Mouse (Mus musculus) splenic B cell, adult 2 months (primary cell): ENCODE measurements around the gene Serpinb1c.
"Not testable (repeated sequence)": the region's sequence is repeated elsewhere in the genome, so short reads cannot be mapped to it uniquely, and the experiment has no call there.

Experiments used
- DNase-seq: peaks from one replicate; pipeline ENCODE4 v3.0.0-alpha.2; 2011; ENCODE audit warnings: low read depth, low spot score
- H3K27me3 ChIP-seq: 2 replicates; pipeline ENCODE4 v1.6.1; 2012; ENCODE audit warnings: mild to moderate bottlenecking, low read length, moderate library complexity, mixed read lengths; ENCODE audit not compliant: control insufficient read depth, poor library complexity, insufficient read depth, severe bottlenecking
- H3K36me3 ChIP-seq: 2 replicates; pipeline ENCODE4 v1.6.1; 2012; ENCODE audit warnings: mild to moderate bottlenecking, low read length, moderate library complexity, mixed read lengths; ENCODE audit not compliant: control insufficient read depth, poor library complexity, insufficient read depth, severe bottlenecking

Gene Serpinb1c

GRCm38 (mm10) chr13:32898111-32898510 lies at the start of gene Serpinb1c:
Gene Serpinb1c, minus strand, starts transcription at chr13:32898211.
- H3K27me3 ChIP-seq, result no peaks in the 10 kb centered on the region
- H3K36me3 ChIP-seq, result no peaks in the 10 kb centered on the region
- no peak for DNase-seq

GRCm38 (mm10) chr13:32939191-32939590 lies 41.2 kb upstream of the Serpinb1c start:
- not testable (repeated sequence) for DNase-seq, H3K27me3 ChIP-seq, H3K36me3 ChIP-seq

GRCm38 (mm10) chr13:32938275-32938674 lies 40.3 kb upstream of the Serpinb1c start:
- DNase-seq, H3K27me3 ChIP-seq, H3K36me3 ChIP-seq: not testable (repeated sequence)

- DNase-seq, result peak; percentile 90
- Histone ChIP-seq H3K36me3 (no peaks in the 10 kb centered on the region), H3K27me3 (no peaks in the 10 kb centered on the region)
Observed at GRCm38 (mm10) chr13:32934706-32935381, 36.8 kb upstream of the Serpinb1c start.

GRCm38 (mm10) chr13:32929107-32929750 lies 31.2 kb upstream of the Serpinb1c start:
- Histone ChIP-seq H3K27me3 (no peaks in the 10 kb centered on the region), H3K36me3 (no peaks in the 10 kb centered on the region)
- DNase-seq, result peak; percentile 67

- no peak for DNase-seq
- Histone ChIP-seq H3K36me3 (no peaks in the 10 kb centered on the region), H3K27me3 (no peaks in the 10 kb centered on the region)
Observed at GRCm38 (mm10) chr13:32927241-32927640, 29.2 kb upstream of the Serpinb1c start.

GRCm38 (mm10) chr13:32926661-32927060 lies 28.6 kb upstream of the Serpinb1c start:
- no peaks in the 10 kb centered on the region for H3K27me3 ChIP-seq
- no peak for DNase-seq

GRCm38 (mm10) chr13:32924578-32925360 lies 26.8 kb upstream of the Serpinb1c start:
- Histone ChIP-seq H3K36me3 (no peaks in the 10 kb centered on the region), H3K27me3 (no peaks in the 10 kb centered on the region)
- DNase-seq, result no peak

More at GRCm38 (mm10) chr13:32926661-32927060, 28.6 kb upstream of the Serpinb1c start:
- H3K36me3 ChIP-seq, result no peaks in the 10 kb centered on the region

- Histone ChIP-seq H3K36me3 (no peaks in the 10 kb centered on the region), H3K27me3 (no peaks in the 10 kb centered on the region)
- no peak for DNase-seq
Observed at GRCm38 (mm10) chr13:32922622-32923021, 24.6 kb upstream of the Serpinb1c start.

- DNase-seq, result no peak
- no peaks in the 10 kb centered on the region for H3K27me3 ChIP-seq
- no peaks in the 10 kb centered on the region for H3K36me3 ChIP-seq
Observed at GRCm38 (mm10) chr13:32912770-32913380, 14.9 kb upstream of the Serpinb1c start.

- no peaks in the 10 kb centered on the region for H3K27me3 ChIP-seq
- DNase-seq, result peak; percentile 72
- no peaks in the 10 kb centered on the region for H3K36me3 ChIP-seq
Observed at GRCm38 (mm10) chr13:32908182-32908581, 10.2 kb upstream of the Serpinb1c start.

GRCm38 (mm10) chr13:32903211-32903873 lies 5.3 kb upstream of the Serpinb1c start:
- DNase-seq, result peak; percentile 91
- H3K27me3 ChIP-seq, result no peaks in the 10 kb centered on the region
- H3K36me3 ChIP-seq, result no peaks in the 10 kb centered on the region

GRCm38 (mm10) chr13:32902481-32903015 lies 4.5 kb upstream of the Serpinb1c start:
- no peaks in the 10 kb centered on the region for H3K27me3 ChIP-seq
- no peaks in the 10 kb centered on the region for H3K36me3 ChIP-seq
- peak; percentile 82 for DNase-seq

- Histone ChIP-seq H3K27me3 (no peaks in the 10 kb centered on the region), H3K36me3 (no peaks in the 10 kb centered on the region)
- DNase-seq, result peak; percentile 84
Observed at GRCm38 (mm10) chr13:32900639-32901038, 2.6 kb upstream of the Serpinb1c start.
